Mouse (Mus musculus) forebrain, embryonic 11.5 days (tissue): Measurements from ENCODE around the gene Snx17. TPM values are rescaled to one million over a fixed set of nuclear protein-coding genes. Genes with fewer than 3 reads are reported as not detected.

Source experiments
- ATAC-seq: fragments of 200-750 bp; cut with Nextera tagmentation; replicated peaks from 2 replicates; pipeline ENCODE4 v1.8.0; 2017; ENCODE audit warnings: moderate TSS enrichment; ENCODE audit not compliant: low FRiP score
- DNase-seq: peaks from one replicate; pipeline ENCODE4 v3.0.0-alpha.2; 2017; ENCODE audit warnings: low spot score
- H3K27ac ChIP-seq: fragments of 300-500 bp; sonication (generic); 2 replicates; pipeline ENCODE4 v1.5.1; 2014; ENCODE audit warnings: low read depth, low read length
- H3K27me3 ChIP-seq: fragments of 300-500 bp; sonication (generic); 2 replicates; pipeline ENCODE4 v1.6.1; 2014; ENCODE audit warnings: mild to moderate bottlenecking, low read length, mixed read lengths; ENCODE audit not compliant: control insufficient read depth, insufficient read depth
- H3K36me3 ChIP-seq: fragments of 300-500 bp; sonication (generic); 2 replicates; pipeline ENCODE4 v1.6.1; 2014; ENCODE audit warnings: mild to moderate bottlenecking, low read length, moderate library complexity, mixed read lengths; ENCODE audit not compliant: control insufficient read depth, insufficient read depth
- H3K4me1 ChIP-seq: fragments of 300-500 bp; sonication (generic); replicated peaks from 2 replicates; pipeline ENCODE4 v1.6.1; 2014; ENCODE audit warnings: low read length, mixed read lengths; ENCODE audit not compliant: control insufficient read depth, insufficient read depth
- H3K4me2 ChIP-seq: fragments of 300-500 bp; sonication (generic); 2 replicates; pipeline ENCODE4 v1.6.1; 2014; ENCODE audit warnings: low read depth, mild to moderate bottlenecking, low read length, moderate library complexity, mixed read lengths; ENCODE audit not compliant: severe bottlenecking
- H3K4me3 ChIP-seq: fragments of 300-500 bp; sonication (generic); 2 replicates; pipeline ENCODE4 v1.5.1; 2014; ENCODE audit warnings: low read depth, low read length
- H3K9ac ChIP-seq: fragments of 300-500 bp; sonication (generic); 2 replicates; pipeline ENCODE4 v1.6.1; 2014; ENCODE audit warnings: low read length
- H3K9me3 ChIP-seq: fragments of 300-500 bp; sonication (generic); 2 replicates; pipeline ENCODE4 v1.6.1; 2016; ENCODE audit warnings: low read length, mixed read lengths; ENCODE audit not compliant: control insufficient read depth
- WGBS: fragments of 180-500 bp; shearing (Covaris S2); extraction: QIAGEN DNeasy Blood & Tissue Kit; methylation state at CpG from one replicate; pipeline ENCODE4 v1.1.7; 2014; 5-methylcytosine and 5-hydroxymethylcytosine counted together
- polyA plus RNA-seq: library from polyadenylated mRNA; unstranded; fragments of >200 nt; fragmentation: Nextera tagmentation; extraction: Ambion mirVana; gene quantifications from 2 replicates; pipeline ENCODE4 v1.2.1, GENCODE M21; 2014

Snx17 gene
- polyA plus RNA-seq, 1 experiment from 2014 or later = 144 TPM

- DNase-seq (no peak), ATAC-seq (no peak)
- Histone ChIP-seq H3K9me3 (peaks cover 5% of the 10 kb centered on the region), H3K4me3 (no peak overlapping the region), H3K27me3 (no peaks in the 10 kb centered on the region), H3K36me3 (peaks cover 27% of the 10 kb centered on the region; the same call in 1 of the 2 replicates), H3K9ac (no peak overlapping the region), H3K4me2 (no peak overlapping the region), H3K27ac (no peak overlapping the region), H3K4me1 (peaks cover 9% of the 10 kb centered on the region; the same call in 1 of the 2 replicates)
- 94% methylated on average over 19 of the region's 19 CpGs for WGBS
These were observed 6.4 kb downstream of the Snx17 start for GRCm38 (mm10) chr5:31199321-31199892.

GRCm38 (mm10) chr5:31199893-31200292 is 6.9 kb downstream of the Snx17 start:
- H3K9ac ChIP-seq = no peak overlapping the region
- no peak overlapping the region for H3K4me2 ChIP-seq
- H3K9me3 ChIP-seq = peaks cover 5% of the 10 kb centered on the region
- no peaks in the 10 kb centered on the region for H3K27me3 ChIP-seq
- no peak overlapping the region for H3K4me3 ChIP-seq
- 92% methylated on average over 9 of the region's 9 CpGs for WGBS
- ATAC-seq = no peak
- no peak for DNase-seq
- peaks cover 9% of the 10 kb centered on the region; the same call in 1 of the 2 replicates for H3K4me1 ChIP-seq
- H3K27ac ChIP-seq = no peak overlapping the region
- H3K36me3 ChIP-seq = peaks cover 29% of the 10 kb centered on the region; the same call in 1 of the 2 replicates

- H3K9ac ChIP-seq = no peak overlapping the region
- WGBS = 92% methylated on average over 27 of the region's 27 CpGs
- H3K4me1 ChIP-seq = peaks cover 9% of the 10 kb centered on the region; the same call in 1 of the 2 replicates
- DNase-seq = peak; percentile 60
- H3K4me3 ChIP-seq = no peak overlapping the region
- H3K4me2 ChIP-seq = no peak overlapping the region
- H3K36me3 ChIP-seq = peaks cover 30% of the 10 kb centered on the region; the same call in 1 of the 2 replicates
- no peak for ATAC-seq
- peaks cover 5% of the 10 kb centered on the region for H3K9me3 ChIP-seq
- H3K27me3 ChIP-seq = no peaks in the 10 kb centered on the region
- no peak overlapping the region for H3K27ac ChIP-seq
These were observed 7.3 kb downstream of the Snx17 start for GRCm38 (mm10) chr5:31200327-31200768.

GRCm38 (mm10) chr5:31201042-31201741 is 8.2 kb downstream of the Snx17 start:
- H3K9ac ChIP-seq = peak overlapping the region; percentile 83
- H3K4me2 ChIP-seq = peak overlapping the region; percentile 88
- H3K4me1 ChIP-seq = peaks cover 9% of the 10 kb centered on the region; the same call in 1 of the 2 replicates
- peaks cover 34% of the 10 kb centered on the region; the same call in 1 of the 2 replicates for H3K36me3 ChIP-seq
- no peak for ATAC-seq
- WGBS = 23% methylated on average over 13 of the region's 13 CpGs
- peaks cover 5% of the 10 kb centered on the region for H3K9me3 ChIP-seq
- H3K27me3 ChIP-seq = no peaks in the 10 kb centered on the region
- H3K27ac ChIP-seq = peak overlapping the region; percentile 75; the same call in 1 of the 2 replicates
- H3K4me3 ChIP-seq = peak overlapping the region; percentile 76
- DNase-seq = no peak

- Histone ChIP-seq H3K4me1 (peaks cover 9% of the 10 kb centered on the region; the same call in 1 of the 2 replicates), H3K4me2 (peak within 1 kb of the TSS; percentile 88), H3K27me3 (no peaks in the 10 kb centered on the region), H3K4me3 (peak within 1 kb of the TSS; percentile 76), H3K9me3 (peaks cover 5% of the 10 kb centered on the region), H3K9ac (peak within 1 kb of the TSS; percentile 83), H3K27ac (peak within 1 kb of the TSS; percentile 78), H3K36me3 (peaks cover 33% of the 10 kb centered on the region; the same call in 1 of the 2 replicates)
- DNase-seq = peak; percentile 97
- under 1% methylated on average over 53 of the region's 53 CpGs for WGBS
- ATAC-seq = peak; percentile 96
These were observed 8.9 kb downstream of the Snx17 start, which contains the start of gene Zfp513 for GRCm38 (mm10) chr5:31201742-31202590. TSS of gene Zfp513 (minus strand) at chr5:31202303.

GRCm38 (mm10) chr5:31202933-31203332 is 9.9 kb downstream of the Snx17 start:
- no peak for DNase-seq
- peaks cover 32% of the 10 kb centered on the region; the same call in 1 of the 2 replicates for H3K36me3 ChIP-seq
- no peak for ATAC-seq
- no peaks in the 10 kb centered on the region for H3K27me3 ChIP-seq
- H3K4me1 ChIP-seq = peaks cover 9% of the 10 kb centered on the region; the same call in 1 of the 2 replicates
- peak overlapping the region; percentile 78 for H3K27ac ChIP-seq
- WGBS = 84% methylated on average over 7 of the region's 7 CpGs
- peak overlapping the region; percentile 83; the same call in 1 of the 2 replicates for H3K9ac ChIP-seq
- H3K4me3 ChIP-seq = peak overlapping the region; percentile 76
- H3K4me2 ChIP-seq = peak overlapping the region; percentile 71
- peaks cover 5% of the 10 kb centered on the region for H3K9me3 ChIP-seq

GRCm38 (mm10) chr5:31203866-31204265 is 10.8 kb downstream of the Snx17 start:
- Histone ChIP-seq H3K36me3 (peaks cover 25% of the 10 kb centered on the region; the same call in 1 of the 2 replicates), H3K4me3 (no peak overlapping the region), H3K4me2 (no peak overlapping the region), H3K9me3 (peaks cover 5% of the 10 kb centered on the region), H3K27ac (no peak overlapping the region), H3K9ac (no peak overlapping the region), H3K27me3 (no peaks in the 10 kb centered on the region), H3K4me1 (peaks cover 9% of the 10 kb centered on the region; the same call in 1 of the 2 replicates)
- DNase-seq = no peak
- ATAC-seq = no peak
- 92% methylated on average over 2 of the region's 2 CpGs for WGBS

GRCm38 (mm10) chr5:31204421-31204820 is 11.4 kb downstream of the Snx17 start:
- no peak for DNase-seq
- H3K36me3 ChIP-seq = peaks cover 21% of the 10 kb centered on the region; the same call in 1 of the 2 replicates
- ATAC-seq = no peak

More at GRCm38 (mm10) chr5:31204421-31204820, 11.4 kb downstream of the Snx17 start:
- no peak overlapping the region for H3K4me3 ChIP-seq
- no peak overlapping the region for H3K27ac ChIP-seq
- H3K4me1 ChIP-seq = peaks cover 9% of the 10 kb centered on the region; the same call in 1 of the 2 replicates
- WGBS = 95% methylated on average over 6 of the region's 6 CpGs
- peaks cover 5% of the 10 kb centered on the region for H3K9me3 ChIP-seq
- no peaks in the 10 kb centered on the region for H3K27me3 ChIP-seq
- no peak overlapping the region for H3K4me2 ChIP-seq
- no peak overlapping the region for H3K9ac ChIP-seq
